Mouse (Mus musculus): Measurements from ENCODE around the gene Cbfb. TPM values are rescaled to one million over a fixed set of nuclear protein-coding genes. Genes with fewer than 3 reads are reported as not detected.
A peak's percentile ranks its signal among the peaks of the same experiment; 100 is the strongest.

Gene Cbfb
- total and polyA plus RNA-seq, 3 experiments, result 32.5 to 37.9 TPM; not detected in 1

DNA sequence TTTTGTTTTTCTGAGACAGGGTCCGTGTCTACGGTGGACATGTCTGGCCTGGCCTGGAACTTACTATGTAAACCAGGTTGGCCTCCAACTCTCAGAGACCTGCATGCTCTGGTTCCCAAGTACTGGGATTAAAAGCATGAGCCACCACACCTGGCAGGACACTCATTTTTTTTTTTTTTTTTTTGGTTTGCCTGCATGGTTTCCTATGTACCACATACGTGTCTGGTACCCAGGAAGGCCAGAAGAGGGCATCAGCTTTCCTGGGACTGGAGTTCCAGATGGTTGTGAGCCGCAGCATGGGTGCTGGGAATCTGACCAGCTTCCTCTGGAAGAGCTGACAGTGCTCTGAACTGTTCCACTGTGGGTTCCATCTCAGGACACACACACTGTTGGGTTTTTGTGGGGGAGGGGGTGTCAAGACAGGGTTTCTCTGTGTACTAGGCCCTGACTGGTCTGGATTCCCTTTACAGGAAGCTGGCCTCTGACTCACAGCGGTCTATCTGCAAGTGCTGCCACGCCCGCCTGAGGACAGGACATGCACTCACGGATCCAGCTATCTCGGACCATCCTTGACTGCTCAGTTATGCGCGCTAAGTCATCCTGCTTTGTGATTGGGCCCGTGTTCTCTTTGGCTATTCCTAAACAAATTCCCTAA lies 91.0 kb downstream of the Cbfb start:
- DNase-seq (ENCODE audit: low read depth, low spot score), result peak; percentile 84
- no peak overlapping the region for H3K4me3 ChIP-seq (ENCODE audit: control insufficient read depth in 1 of 2, insufficient read depth in 1 of 2, low read depth in 2 of 2, low read length in 2 of 2)
- H3K27me3 ChIP-seq (ENCODE audit: control insufficient read depth in 1 of 2, insufficient read depth in 2 of 2, low read length in 2 of 2), result no peaks in the 10 kb centered on the region
- H3K79me2 ChIP-seq (ENCODE audit: control insufficient read depth, insufficient read depth, low read length, poor library complexity), result peaks cover 15% of the 10 kb centered on the region
- H3K9me3 ChIP-seq (replicated peaks; ENCODE audit: insufficient read depth, low read length), result no peaks in the 10 kb centered on the region
- no peak overlapping the region for H3K9ac ChIP-seq (ENCODE audit: control insufficient read depth, low read depth, low read length, poor library complexity, severe bottlenecking)
- peaks cover 0 to 17% of the 10 kb centered on the region in 2 experiments; a peak in 2 of 4 replicates for H3K36me3 ChIP-seq (ENCODE audit: control insufficient read depth in 1 of 2, insufficient read depth in 2 of 2, low read length in 2 of 2)
- H3K27ac ChIP-seq (ENCODE audit: control insufficient read depth, low read depth, low read length), result peak overlapping the region; percentile 49
- H3K4me1 ChIP-seq (ENCODE audit: control insufficient read depth in 1 of 2, insufficient read depth in 2 of 2, low read length in 2 of 2), result peaks cover 0 to 30% of the 10 kb centered on the region in 2 experiments; a peak in 2 of 4 replicates
- TF ChIP-seq TBP (IDR thresholded peaks at IDR 0.05; ENCODE audit: low read depth, low read length), result 0 out of 2 replicates have a peak, but pooled peaks have one; percentile 40
- TF ChIP-seq USF2 (IDR thresholded peaks at IDR 0.05; ENCODE audit: borderline replicate concordance in 1 of 2, insufficient read depth in 1 of 2, low read depth in 1 of 2, low read length in 2 of 2), result no peak
- TF ChIP-seq MAZ (IDR thresholded peaks at IDR 0.05; ENCODE audit: low read depth, low read length), result no peak
- no peak for TF ChIP-seq NRF1 (IDR thresholded peaks at IDR 0.05; ENCODE audit: insufficient read depth, low read depth, low read length, poor library complexity, severe bottlenecking)
- TF ChIP-seq ETS1 (IDR thresholded peaks at IDR 0.05; ENCODE audit: low read depth, low read length), result no peak
- TF ChIP-seq USF1 (IDR thresholded peaks at IDR 0.05; ENCODE audit: low read depth, low read length), result no peak
- no peak for TF ChIP-seq E2F4 (IDR thresholded peaks at IDR 0.05; ENCODE audit: borderline replicate concordance, low read depth, low read length)
- 0 out of 2 replicates have a peak, but pooled peaks have one; percentile 18 for TF ChIP-seq GATA1 (IDR thresholded peaks at IDR 0.05; ENCODE audit: low read depth, low read length)
- TF ChIP-seq POLR2A (IDR thresholded peaks at IDR 0.05; ENCODE audit: control insufficient read depth in 1 of 2, insufficient read depth in 1 of 2, low read depth in 1 of 2, low read length in 2 of 2, poor library complexity in 1 of 2), result 0 out of 4 replicates have a peak, but pooled peaks of 1 of the 2 experiments have one; percentile 17
- no peak for TF ChIP-seq GABPA (IDR thresholded peaks at IDR 0.05; ENCODE audit: low read depth, low read length)
- no peak for TF ChIP-seq CHD2 (IDR thresholded peaks at IDR 0.05; ENCODE audit: low read length)
- TF ChIP-seq TAL1 (IDR thresholded peaks at IDR 0.05; ENCODE audit: low read length), result 0 out of 2 replicates have a peak, but pooled peaks have one; percentile 10
- no peak for TF ChIP-seq MAFK (IDR thresholded peaks at IDR 0.05; ENCODE audit: borderline replicate concordance, low read depth, low read length)
- TF ChIP-seq RCOR1 (IDR thresholded peaks at IDR 0.05; ENCODE audit: low read depth, low read length), result no peak
- no peak for TF ChIP-seq BHLHE40 (IDR thresholded peaks at IDR 0.05; ENCODE audit: borderline replicate concordance, low read depth, low read length)
- peak; percentile 7 to 18 (median 17); a peak in 2 of 6 replicates for TF ChIP-seq CTCF (IDR thresholded peaks at IDR 0.05 in 2 of 3, conservative IDR thresholded peaks at IDR 0.05 in 1 of 3; ENCODE audit: control insufficient read depth in 1 of 3, insufficient read depth in 1 of 3, low read depth in 2 of 3, low read length in 3 of 3, poor library complexity in 1 of 3, severe bottlenecking in 1 of 3)
- no peak for TF ChIP-seq TCF12 (IDR thresholded peaks at IDR 0.05; ENCODE audit: low read depth, low read length)
- no peak for TF ChIP-seq POLR2AphosphoS2 (IDR thresholded peaks at IDR 0.05; ENCODE audit: low read length)
- no peak for TF ChIP-seq POLR2AphosphoS5 (IDR thresholded peaks at IDR 0.05; ENCODE audit: borderline replicate concordance, low read depth, low read length)
- TF ChIP-seq ZMIZ1 (IDR thresholded peaks at IDR 0.05; ENCODE audit: low read depth, low read length), result no peak
- TF ChIP-seq MAX (IDR thresholded peaks at IDR 0.05; ENCODE audit: low read length), result no peak
- TF ChIP-seq ZC3H11A (IDR thresholded peaks at IDR 0.05; ENCODE audit: low read depth, low read length), result no peak
- no peak for TF ChIP-seq CHD1 (IDR thresholded peaks at IDR 0.05; ENCODE audit: low read depth, low read length)
- no peak for TF ChIP-seq HCFC1 (IDR thresholded peaks at IDR 0.05; ENCODE audit: low read depth, low read length)
- TF ChIP-seq MXI1 (IDR thresholded peaks at IDR 0.05; ENCODE audit: low read depth, low read length), result no peak
- TF ChIP-seq SMC3 (IDR thresholded peaks at IDR 0.05; ENCODE audit: low read depth, low read length), result no peak
- peak; percentile 60 for TF ChIP-seq ZNF384 (IDR thresholded peaks at IDR 0.05; ENCODE audit: low read depth, low read length)
- TF ChIP-seq ZKSCAN1 (IDR thresholded peaks at IDR 0.05; ENCODE audit: low read depth, low read length), result no peak
- 0 out of 2 replicates have a peak, but pooled peaks have one; percentile 36 for TF ChIP-seq SIN3A (IDR thresholded peaks at IDR 0.05; ENCODE audit: low read length)
- no peak for TF ChIP-seq JUND (IDR thresholded peaks at IDR 0.05; ENCODE audit: low read depth, low read length)
- TF ChIP-seq UBTF (IDR thresholded peaks at IDR 0.05; ENCODE audit: borderline replicate concordance, insufficient read depth, low read depth, low read length), result no peak
- no peak for TF ChIP-seq KAT2A (conservative IDR thresholded peaks at IDR 0.05; ENCODE audit: low read depth, low read length)
- no peak for TF ChIP-seq NELFE (IDR thresholded peaks at IDR 0.05; ENCODE audit: low read depth, low read length)
- TF ChIP-seq MYB (IDR thresholded peaks at IDR 0.05; ENCODE audit: low read depth, low read length), result no peak
- no peak for TF ChIP-seq RAD21 (IDR thresholded peaks at IDR 0.05; ENCODE audit: low read depth, low read length)
- TF ChIP-seq EP300 (IDR thresholded peaks at IDR 0.05; ENCODE audit: low read depth in 1 of 2, low read length in 2 of 2), result peak; percentile 49 to 63

All from MEL (cell line).